In the genomic region with DNA sequence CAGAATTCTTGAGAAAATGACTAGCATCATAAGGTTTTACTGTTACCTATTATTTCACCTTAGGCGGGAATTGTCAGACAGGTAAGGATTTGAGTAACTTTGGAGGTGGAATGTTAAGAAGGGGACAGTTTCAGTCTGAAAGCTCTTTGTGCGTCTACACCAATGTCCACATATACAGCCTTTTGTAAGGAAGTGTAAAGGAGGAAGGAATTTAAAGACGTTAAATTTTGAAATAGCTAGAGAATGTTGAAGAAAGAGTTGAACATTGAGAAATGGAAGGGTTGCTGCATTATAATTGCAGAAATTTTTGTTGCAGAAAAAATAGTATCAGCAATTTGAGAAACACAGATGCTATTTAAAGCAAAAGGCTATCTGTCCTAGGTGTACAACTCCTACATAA, we compare ENCODE assay signal across 17 mouse cellular contexts.
"Had no signal": no experiment of that assay in that cellular context is flagged by ENCODE, and none has a peak within 500 bp of the region (broad histone marks: within the 10 kb centered on the region; RNA-seq: fewer than 3 reads in every experiment).

No protein-coding gene starts in this region.

- DNase-seq: lung, adult 2 months; lung, postnatal 10 days; lung, postnatal 36 days; right cerebral cortex, postnatal 14 days; thymus, adult 2 months; thymus, postnatal 25 days; thymus, postnatal 4 days had no signal

- H3K9me3 ChIP-seq: lung, embryonic 15.5 days; megakaryocyte, embryonic 14.5 days; midbrain, embryonic 13.5 days; midbrain, embryonic 15.5 days; neural tube, embryonic 12.5 days; stomach, embryonic 15.5 days had no signal

- H3K27ac ChIP-seq: liver, embryonic 14.5 days; lung, embryonic 15.5 days; macrophage; midbrain, embryonic 13.5 days; midbrain, embryonic 15.5 days; neural tube, embryonic 12.5 days; stomach, embryonic 15.5 days; stomach, postnatal 0 days had no signal

- H3K4me3 ChIP-seq: lung, embryonic 15.5 days; megakaryocyte, embryonic 14.5 days; midbrain, embryonic 13.5 days; midbrain, embryonic 15.5 days; neural tube, embryonic 12.5 days; stomach, embryonic 15.5 days had no signal

- H3K27me3 ChIP-seq: lung, embryonic 15.5 days; megakaryocyte, embryonic 14.5 days; midbrain, embryonic 13.5 days; midbrain, embryonic 15.5 days; neural tube, embryonic 12.5 days; stomach, embryonic 15.5 days had no signal

- H3K4me2 ChIP-seq: lung, embryonic 15.5 days; midbrain, embryonic 11.5 days; midbrain, embryonic 13.5 days; midbrain, embryonic 15.5 days; neural tube, embryonic 12.5 days; stomach, embryonic 15.5 days had no signal

- H3K9ac ChIP-seq: liver, embryonic 14.5 days; lung, embryonic 15.5 days; midbrain, embryonic 13.5 days; midbrain, embryonic 15.5 days; neural tube, embryonic 12.5 days; stomach, embryonic 15.5 days had no signal

- H3K36me3 ChIP-seq: midbrain, embryonic 15.5 days; stomach, embryonic 15.5 days had no signal

- H3K4me1 ChIP-seq: lung, embryonic 15.5 days; megakaryocyte, embryonic 14.5 days; midbrain, embryonic 13.5 days; midbrain, embryonic 15.5 days; neural tube, embryonic 12.5 days; stomach, embryonic 15.5 days had no signal

- ATAC-seq: midbrain, embryonic 13.5 days; midbrain, embryonic 15.5 days had no signal
